Mouse (Mus musculus): ENCODE measurements at regions not wholly inside any gene's neighbourhood (a gene's known extent, or its start where the extent isn't known, plus 50 kb on each side); places are given as distances from the start of the nearest gene placed in this dataset.

GRCm38 (mm10) chr11:117586063-117586462 lies 68.0 kb upstream of the Tnrc6c start:
- intact Hi-C loops (cut with DNase I) = no loop called here
- no peak for DNase-seq

GRCm38 (mm10) chr11:117586857-117587425 lies 67.1 kb upstream of the Tnrc6c start:
- intact Hi-C loops (cut with DNase I) = no loop called here
- DNase-seq = no peak

GRCm38 (mm10) chr11:117589006-117589405 lies 65.1 kb upstream of the Tnrc6c start:
- intact Hi-C loops (cut with DNase I) = no loop called here
- no peak for DNase-seq

GRCm38 (mm10) chr11:117589422-117589821 lies 64.7 kb upstream of the Tnrc6c start:
- no peak for DNase-seq
- intact Hi-C loops (cut with DNase I) = no loop called here

GRCm38 (mm10) chr11:117592570-117592969 lies 61.5 kb upstream of the Tnrc6c start:
- intact Hi-C loops (cut with DNase I) = no loop called here
- no peak for DNase-seq

GRCm38 (mm10) chr11:117596201-117596600 lies 57.9 kb upstream of the Tnrc6c start:
- intact Hi-C loops (cut with DNase I) = loop anchor here (5.0 kb wide), 1 partner anchor 39 kb away; no protein-coding TSS in a partner anchor

GRCm38 (mm10) chr11:117597754-117598153 lies 56.3 kb upstream of the Tnrc6c start:
- intact Hi-C loops (cut with DNase I) = loop anchor here (5.0 kb wide), 1 partner anchor 40 kb away; no protein-coding TSS in a partner anchor

More at GRCm38 (mm10) chr11:117596201-117596600, 57.9 kb upstream of the Tnrc6c start:
- DNase-seq = peak; percentile 56 to 75

GRCm38 (mm10) chr11:117598170-117598583 lies 55.9 kb upstream of the Tnrc6c start:
- intact Hi-C loops (cut with DNase I) = loop anchor here (5.0 kb wide), 1 partner anchor 41 kb away; no protein-coding TSS in a partner anchor

More at GRCm38 (mm10) chr11:117597754-117598153, 56.3 kb upstream of the Tnrc6c start:
- no peak for DNase-seq

GRCm38 (mm10) chr11:117598610-117599009 lies 55.5 kb upstream of the Tnrc6c start:
- DNase-seq = no peak
- intact Hi-C loops (cut with DNase I) = loop anchor here (5.0 kb wide), 1 partner anchor 41 kb away; no protein-coding TSS in a partner anchor

More at GRCm38 (mm10) chr11:117598170-117598583, 55.9 kb upstream of the Tnrc6c start:
- no peak for DNase-seq

- intact Hi-C loops (cut with DNase I) = loop anchor here (5.0 kb wide), 1 partner anchor 42 kb away; no protein-coding TSS in a partner anchor
Observed at GRCm38 (mm10) chr11:117599049-117599787, 54.9 kb upstream of the Tnrc6c start.

GRCm38 (mm10) chr11:117599788-117600263 lies 54.3 kb upstream of the Tnrc6c start:
- intact Hi-C loops (cut with DNase I) = loop anchor here (5.0 kb wide), 2 partner anchors 43 to 213 kb away; no protein-coding TSS in a partner anchor
- DNase-seq = no peak

More at GRCm38 (mm10) chr11:117599049-117599787, 54.9 kb upstream of the Tnrc6c start:
- DNase-seq = peak; percentile 22 to 29

- no peak for DNase-seq
- intact Hi-C loops (cut with DNase I) = loop anchor here (5.0 kb wide), 1 partner anchor 214 kb away; no protein-coding TSS in a partner anchor
Observed at GRCm38 (mm10) chr11:117601147-117601546, 52.9 kb upstream of the Tnrc6c start.

GRCm38 (mm10) chr11:117604019-117604418 lies 50.1 kb upstream of the Tnrc6c start:
- intact Hi-C loops (cut with DNase I) = loop anchor here (5.0 kb wide), 1 partner anchor 217 kb away; no protein-coding TSS in a partner anchor
- no peak for DNase-seq
